Mouse (Mus musculus) adrenal gland, postnatal 14 days (tissue): Measurements from ENCODE around the gene Rab3c. TPM values are rescaled to one million over a fixed set of nuclear protein-coding genes. Genes with fewer than 3 reads are reported as not detected.

Experiments
- DNase-seq: peaks from one replicate; pipeline ENCODE4 v3.0.0; 2021; ENCODE audit warnings: mixed read lengths
- total RNA-seq: library from RNA; stranded (reverse); gene quantifications from 2 replicates; pipeline ENCODE4 v1.2.3, GENCODE M21; 2021

The Rab3c gene
- total RNA-seq, 1 experiment from 2014 or later, result 29.3 TPM

DNA sequence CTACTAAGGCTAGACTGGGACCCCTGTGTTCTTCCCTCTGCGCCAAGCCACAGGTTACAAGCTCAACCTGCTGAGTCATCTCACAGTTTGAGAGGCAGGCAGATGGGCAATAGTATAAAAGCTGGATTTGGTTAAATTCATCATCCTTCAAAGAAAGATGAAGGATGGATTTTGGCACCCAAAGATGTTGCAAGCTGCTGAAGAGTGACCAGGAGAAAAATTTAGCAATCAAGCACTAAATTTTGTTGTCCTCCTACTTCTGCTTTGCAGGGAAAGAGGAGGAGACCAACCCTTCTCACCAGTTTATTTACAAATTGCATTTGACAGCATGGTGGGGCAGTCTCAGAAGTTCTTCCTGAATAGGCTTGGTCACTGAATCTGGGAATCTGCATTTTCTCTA is 90.8 kb downstream of the Rab3c start:
- no peak for DNase-seq

DNA sequence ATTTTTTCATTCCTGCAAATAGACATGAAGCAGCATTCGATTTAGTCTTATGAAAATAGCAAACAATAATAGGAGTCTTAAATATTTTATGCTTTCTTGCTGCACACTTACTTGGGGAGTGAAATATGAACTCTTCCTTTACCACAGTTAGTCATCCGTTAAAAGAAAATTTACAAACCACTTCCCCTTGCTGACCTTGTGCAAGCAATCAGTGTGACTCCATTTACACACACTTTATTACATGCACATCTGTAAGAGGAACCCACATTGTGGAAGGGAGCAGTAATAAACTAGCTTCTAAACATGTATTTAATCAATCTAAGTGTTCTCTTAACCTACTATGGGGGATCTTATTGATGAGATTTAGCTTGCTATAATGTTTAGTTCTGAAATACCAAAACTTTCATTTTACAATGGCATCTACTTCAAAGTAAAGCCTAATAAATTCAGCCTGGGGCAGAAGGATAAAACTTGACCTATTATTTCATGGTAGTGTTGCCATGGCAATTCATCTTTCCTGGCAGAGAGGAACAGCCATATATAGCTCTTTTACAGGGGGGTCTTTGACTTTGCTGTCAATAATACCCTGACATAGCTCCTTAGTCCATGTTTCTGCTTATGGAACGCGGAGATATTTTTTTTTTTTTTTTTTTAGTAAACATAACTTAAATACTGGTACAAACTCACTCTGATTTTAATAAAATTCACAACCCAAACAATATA is 95.7 kb downstream of the Rab3c start:
- DNase-seq, result no peak

DNA sequence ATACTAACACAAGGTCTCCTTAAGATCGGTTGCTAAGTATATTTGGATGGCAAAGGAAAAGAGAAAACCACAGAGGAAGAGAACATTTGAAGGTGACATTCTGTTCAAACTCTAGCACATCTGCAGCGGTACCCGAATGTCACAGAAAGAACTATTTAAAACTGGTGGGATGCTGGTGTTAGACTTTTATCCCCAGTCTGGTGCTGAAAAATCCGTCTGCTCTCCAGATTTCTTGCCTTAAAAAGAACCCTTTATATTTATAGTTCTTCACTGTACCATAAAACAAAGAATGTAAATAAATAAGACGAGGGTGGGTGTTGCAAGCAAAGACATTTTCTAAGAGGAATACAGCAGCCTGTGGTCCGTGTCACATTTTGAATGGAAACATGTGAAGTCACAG is 105.1 kb downstream of the Rab3c start:
- no peak for DNase-seq

DNA sequence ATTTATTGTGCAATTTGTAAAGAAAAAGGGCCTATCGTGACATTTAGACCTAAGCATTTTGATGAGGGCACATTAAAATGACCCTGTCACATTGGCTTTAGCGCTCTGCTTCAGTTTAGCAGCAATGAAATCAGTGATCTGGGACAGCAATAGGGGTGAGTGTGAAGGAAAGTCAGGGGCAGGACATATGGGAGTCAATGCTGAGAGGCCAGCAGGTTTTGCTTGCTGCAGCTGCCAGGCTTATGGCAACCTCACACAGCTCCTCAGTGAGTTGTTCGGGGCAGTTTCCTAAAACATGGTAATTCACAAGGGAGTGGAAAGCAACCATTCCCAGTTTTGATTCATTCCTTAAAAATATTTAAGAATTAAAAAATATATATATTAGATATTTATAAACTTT is 111.1 kb downstream of the Rab3c start:
- no peak for DNase-seq

- no peak for DNase-seq
These were observed 111.6 kb downstream of the Rab3c start for GRCm38 (mm10) chr13:110169152-110169551.

DNA sequence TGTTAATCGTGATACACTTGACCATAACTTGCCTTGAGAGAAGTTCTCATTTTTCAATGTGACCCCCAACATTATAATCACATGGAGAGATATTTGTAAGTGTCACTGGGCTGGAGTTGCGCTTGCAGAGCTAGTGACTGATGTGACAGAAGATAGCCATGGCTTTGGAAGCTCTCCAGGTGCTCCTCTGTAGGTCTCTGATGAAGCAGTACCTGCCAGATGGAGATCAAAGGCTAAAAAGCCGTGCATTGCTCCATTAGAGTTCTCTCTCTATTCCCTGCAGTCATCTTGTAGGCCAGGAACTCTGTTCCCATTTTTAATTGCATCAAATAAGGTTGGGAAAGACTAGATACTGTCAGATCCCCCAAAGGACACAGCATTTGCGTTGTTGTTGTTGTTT is 112.2 kb downstream of the Rab3c start:
- no peak for DNase-seq

GRCm38 (mm10) chr13:110166622-110167330 is 114.0 kb downstream of the Rab3c start:
- DNase-seq, result no peak

- no peak for DNase-seq
These were observed 120.8 kb downstream of the Rab3c start for GRCm38 (mm10) chr13:110159980-110160379.

GRCm38 (mm10) chr13:110158588-110159519 is 121.9 kb downstream of the Rab3c start:
- no peak for DNase-seq

GRCm38 (mm10) chr13:110145545-110145944 is 135.3 kb downstream of the Rab3c start:
- DNase-seq, result no peak

GRCm38 (mm10) chr13:110145019-110145418 is 135.8 kb downstream of the Rab3c start:
- peak; percentile 16 for DNase-seq

- peak; percentile 13 for DNase-seq
These were observed 141.5 kb downstream of the Rab3c start for GRCm38 (mm10) chr13:110139339-110139738.

DNA sequence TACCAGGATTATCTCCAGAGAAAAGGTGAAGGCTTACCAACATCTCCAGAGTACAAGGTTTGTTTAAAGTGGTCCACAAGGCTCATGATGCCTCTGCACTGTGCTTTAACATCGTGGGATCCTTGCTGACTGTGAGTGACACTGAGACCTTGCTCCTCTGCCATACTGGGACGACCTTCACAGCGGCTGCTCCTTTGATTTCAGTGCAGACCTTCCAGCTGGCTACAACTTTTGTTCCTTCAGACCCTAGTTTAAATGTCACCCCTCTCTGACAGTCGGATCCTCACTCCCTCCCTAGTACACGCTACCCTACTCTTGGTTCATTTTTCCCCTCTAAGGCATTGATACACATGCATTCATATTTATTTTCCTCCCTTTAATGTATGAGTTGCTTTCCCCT is 142.2 kb downstream of the Rab3c start:
- DNase-seq, result peak; percentile 9

GRCm38 (mm10) chr13:110127613-110128258 is 153.1 kb downstream of the Rab3c start:
- DNase-seq, result no peak

DNA sequence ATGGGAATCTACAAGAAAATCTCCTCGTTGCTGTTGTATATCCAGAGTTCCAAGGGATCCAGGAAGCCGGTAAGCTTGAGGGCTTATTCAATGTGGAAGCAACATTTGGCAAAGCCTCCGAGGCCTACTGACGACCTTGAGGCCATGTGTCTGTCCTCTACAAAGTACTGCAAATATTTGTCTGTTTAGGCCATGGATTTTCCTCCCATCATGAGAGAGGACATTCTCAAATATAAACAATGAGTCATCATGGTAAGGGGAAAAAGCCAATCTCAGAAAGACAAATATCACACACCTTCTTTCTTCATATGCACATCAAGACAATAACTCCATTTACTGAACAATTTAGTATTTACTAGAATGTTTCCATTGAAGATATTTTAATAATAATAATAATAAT is 158.0 kb downstream of the Rab3c start:
- no peak for DNase-seq

DNA sequence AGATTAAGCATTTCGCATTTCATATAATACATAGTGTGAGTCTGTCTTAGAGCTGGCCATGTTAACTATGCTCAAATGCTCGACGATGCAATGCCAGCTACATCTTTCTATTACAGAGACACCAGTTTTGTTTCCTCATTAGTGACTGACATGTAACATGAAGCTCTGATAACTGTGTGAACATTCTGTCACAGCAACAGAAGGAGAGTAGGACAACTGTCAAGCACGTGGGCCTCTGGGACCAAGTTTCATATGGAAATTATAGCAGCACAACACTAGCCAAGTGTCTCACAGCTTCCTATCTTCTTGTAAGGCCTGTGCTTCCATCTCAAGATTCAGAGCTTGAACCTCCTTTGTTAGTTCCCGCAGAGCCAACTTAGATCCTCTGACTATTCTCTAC is 163.9 kb downstream of the Rab3c start:
- no peak for DNase-seq

DNA sequence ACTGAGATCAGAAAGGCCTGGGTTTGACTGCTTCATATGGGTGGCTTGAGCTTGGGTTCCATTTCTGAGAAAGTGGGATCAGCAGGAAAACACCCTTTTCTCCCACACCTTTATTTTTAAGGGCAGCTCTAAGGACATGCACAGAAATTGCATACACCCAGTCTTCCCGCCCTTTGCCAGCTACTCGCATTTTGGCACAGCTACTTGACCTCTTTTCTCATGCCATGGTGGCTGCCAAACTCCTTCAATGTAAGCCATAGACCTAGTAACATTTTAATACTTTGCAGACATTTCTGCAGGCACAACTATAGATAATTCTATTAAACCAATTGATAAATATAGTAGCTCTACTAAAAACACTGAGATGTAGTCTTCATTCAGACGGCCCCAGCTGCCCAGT is 164.5 kb downstream of the Rab3c start:
- peak; percentile 16 for DNase-seq

DNA sequence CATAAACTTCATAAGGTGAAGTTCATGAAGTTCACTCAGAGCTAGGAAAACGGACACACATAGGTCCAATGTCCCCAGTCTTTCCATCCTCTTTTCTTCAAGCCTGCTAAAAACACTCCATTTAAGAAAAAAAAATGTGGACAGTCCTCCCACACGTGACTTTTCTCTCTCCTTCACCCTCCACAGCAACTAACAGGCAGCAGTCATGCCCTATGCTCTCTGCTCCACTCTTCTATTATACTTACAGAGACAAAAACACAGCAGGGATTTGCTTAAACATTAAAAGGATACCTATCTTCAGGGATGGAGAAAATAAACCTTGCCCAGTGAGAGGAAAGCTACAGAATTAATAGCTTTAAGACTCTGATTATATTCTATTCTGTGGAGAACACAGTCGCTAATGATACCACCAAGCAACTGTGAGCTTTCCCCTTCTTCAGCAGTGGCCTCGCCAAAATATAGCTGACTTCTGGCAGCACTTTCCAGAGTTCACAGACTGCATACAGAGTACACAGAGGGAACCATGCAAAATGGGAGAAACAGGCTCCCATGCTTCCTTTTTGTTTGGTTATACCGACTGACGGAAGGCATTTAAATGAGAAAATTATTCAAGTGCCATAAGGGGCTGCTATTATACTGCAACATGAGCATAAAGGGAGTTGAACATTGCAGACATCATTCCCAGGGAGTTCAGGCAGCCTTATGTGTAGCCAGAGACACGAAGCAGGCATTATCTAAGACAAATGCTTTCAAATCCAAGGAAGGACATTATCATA is 165.7 kb downstream of the Rab3c start:
- DNase-seq, result no peak

DNA sequence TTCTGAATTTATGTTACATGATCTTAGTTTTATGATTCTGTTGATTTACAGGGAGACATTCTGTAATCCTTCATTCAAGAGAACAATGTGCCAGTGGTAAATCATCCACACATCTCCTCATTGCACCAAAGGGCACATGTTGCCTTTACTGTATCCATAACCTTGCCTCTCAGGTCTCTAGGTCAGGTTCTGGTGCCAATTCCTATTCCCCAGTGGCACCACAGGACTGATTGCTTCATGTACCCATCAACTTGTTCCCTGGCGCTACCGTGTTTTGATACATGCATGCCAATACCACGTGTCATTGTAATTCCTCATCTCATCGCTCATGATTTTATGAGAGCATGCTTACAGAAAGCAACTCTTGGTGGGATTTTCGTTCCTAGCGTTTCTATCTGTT is 167.1 kb downstream of the Rab3c start:
- DNase-seq, result peak; percentile 37

DNA sequence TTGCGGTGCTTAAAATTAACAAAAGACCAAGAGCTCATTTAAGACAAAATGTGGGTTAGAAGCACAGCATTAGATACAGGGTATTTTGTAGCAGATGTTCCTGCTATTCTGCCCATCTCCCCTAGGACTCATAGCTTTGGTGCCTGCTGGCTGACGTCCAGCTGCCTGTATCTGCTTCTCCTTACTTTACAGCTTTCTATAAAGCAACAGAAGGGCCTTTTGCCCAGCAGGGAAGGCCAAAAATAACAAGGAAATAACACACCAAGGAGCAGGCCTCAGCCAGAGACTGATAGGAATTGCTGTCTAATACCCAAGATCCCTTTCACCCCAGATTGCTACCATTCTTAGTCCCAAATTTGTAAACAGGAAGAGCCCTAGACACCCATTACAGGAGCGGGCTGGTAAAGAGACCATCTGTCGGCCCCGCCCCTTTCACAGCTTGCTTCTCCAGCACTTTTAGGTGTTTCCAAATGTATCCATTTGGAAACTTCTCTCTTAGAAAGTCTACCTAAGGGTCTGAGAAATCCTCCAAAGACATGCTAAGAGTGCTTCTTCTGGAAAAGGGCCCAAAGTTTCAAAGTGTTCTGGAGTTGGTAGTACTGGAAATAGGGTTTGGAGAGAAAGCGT is 183.3 kb downstream of the Rab3c start:
- no peak for DNase-seq

GRCm38 (mm10) chr13:110094998-110095397 is 185.8 kb downstream of the Rab3c start:
- no peak for DNase-seq
